Mouse (Mus musculus): ENCODE results near the gene Il19. TPM values are rescaled to one million over a fixed set of nuclear protein-coding genes. Genes with fewer than 3 reads are reported as not detected.

The Il19 gene
- polyA plus RNA-seq, 1 experiment from 2014 or later: 0.21 TPM

DNA sequence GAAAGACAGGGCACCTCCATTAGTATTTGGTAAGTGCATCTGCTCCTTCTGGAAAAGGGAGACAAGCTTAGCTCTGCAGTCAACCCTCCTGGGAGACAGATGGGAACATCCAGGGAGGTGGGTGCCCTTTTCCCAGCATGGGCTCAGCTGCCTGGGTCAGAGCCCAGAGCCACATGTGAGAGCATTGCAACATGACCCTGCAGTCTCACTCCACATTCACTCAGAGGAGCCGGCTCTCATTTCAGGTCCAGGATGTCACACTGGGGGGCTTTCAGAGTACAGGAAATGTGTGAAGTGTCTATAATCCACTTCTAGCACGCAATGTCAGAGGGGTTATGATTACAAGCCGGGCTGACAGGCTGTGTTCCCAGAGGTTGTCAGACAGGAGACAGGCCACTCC, 1.9 kb upstream of the Il19 start:
- H3K9me3 ChIP-seq (replicated peaks; ENCODE audit: control insufficient read depth, low read length): no peaks in the 10 kb centered on the region
- no peak overlapping the region for H3K9ac ChIP-seq (replicated peaks; ENCODE audit: low read length)
- no peak overlapping the region for H3K4me3 ChIP-seq (ENCODE audit: low read depth, low read length)
- DNase-seq (ENCODE audit: low spot score) (peak; percentile 20), ATAC-seq (replicated peaks; ENCODE audit: insufficient number of reproducible peaks, low FRiP score, low TSS enrichment, low read depth) (no peak)
- 17% methylated on average over 3 of the region's 3 CpGs for WGBS
- no peaks in the 10 kb centered on the region for H3K27me3 ChIP-seq (ENCODE audit: control insufficient read depth, insufficient read depth, low read length)
- H3K36me3 ChIP-seq (replicated peaks; ENCODE audit: control insufficient read depth, insufficient read depth, low read depth, low read length): no peaks in the 10 kb centered on the region
- H3K27ac ChIP-seq (replicated peaks; ENCODE audit: low read depth, low read length): no peak overlapping the region
- H3K4me2 ChIP-seq (ENCODE audit: low read depth, low read length): no peak overlapping the region
- H3K4me1 ChIP-seq (ENCODE audit: control insufficient read depth, insufficient read depth, low read length): no peaks in the 10 kb centered on the region

DNA sequence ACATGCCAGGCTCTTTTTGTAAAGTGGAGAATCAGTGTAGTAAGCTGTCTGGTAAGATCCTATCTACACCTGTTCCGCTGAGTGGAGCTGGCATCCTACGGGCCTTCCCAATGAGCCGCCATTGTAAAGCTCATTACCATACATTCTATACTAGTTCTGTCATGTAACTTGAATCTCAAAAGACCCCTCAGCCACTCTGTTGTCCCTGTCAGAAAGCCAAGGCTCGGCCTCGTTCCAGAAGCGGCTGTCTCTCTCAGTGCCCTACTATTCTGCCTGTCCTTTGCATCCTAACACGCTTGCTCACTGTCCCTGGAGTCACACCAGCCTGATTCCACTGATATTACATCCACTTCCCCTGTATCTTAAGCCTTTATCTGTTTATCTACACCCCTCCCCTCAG, 1.7 kb downstream of the Il19 start:
- Histone ChIP-seq H3K4me3 (ENCODE audit: low read depth, low read length) (no peak overlapping the region), H3K36me3 (replicated peaks; ENCODE audit: control insufficient read depth, insufficient read depth, low read depth, low read length) (no peaks in the 10 kb centered on the region), H3K27ac (replicated peaks; ENCODE audit: low read depth, low read length) (no peak overlapping the region), H3K4me1 (ENCODE audit: control insufficient read depth, insufficient read depth, low read length) (peaks cover 2% of the 10 kb centered on the region; the same call in 1 of the 2 replicates), H3K27me3 (ENCODE audit: control insufficient read depth, insufficient read depth, low read length) (no peaks in the 10 kb centered on the region), H3K9ac (replicated peaks; ENCODE audit: low read length) (no peak overlapping the region), H3K4me2 (ENCODE audit: low read depth, low read length) (no peak overlapping the region), H3K9me3 (replicated peaks; ENCODE audit: control insufficient read depth, low read length) (no peaks in the 10 kb centered on the region)
- 74% methylated on average over 7 of the region's 7 CpGs for WGBS
- ATAC-seq (replicated peaks; ENCODE audit: insufficient number of reproducible peaks, low FRiP score, low TSS enrichment, low read depth): no peak
- DNase-seq (ENCODE audit: low spot score): no peak

DNA sequence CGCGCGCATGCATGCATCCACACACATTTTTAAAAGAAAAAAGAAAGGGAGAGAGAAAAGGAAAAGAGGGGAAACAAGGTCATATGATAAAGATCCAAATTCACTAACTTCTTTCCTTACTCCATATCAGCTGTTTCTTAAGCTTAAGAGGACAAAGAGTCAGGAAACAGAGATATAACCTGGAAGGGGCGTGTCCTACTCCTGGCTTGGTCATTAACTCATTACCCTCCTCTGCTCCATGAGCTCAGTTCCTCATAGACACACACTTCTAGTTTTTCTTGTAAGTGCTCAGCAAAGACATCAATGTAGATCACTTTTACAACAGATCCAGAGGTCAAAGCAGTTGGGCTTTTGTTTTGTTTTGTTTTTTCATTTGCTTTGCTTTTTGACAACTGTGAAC, 2.7 kb downstream of the Il19 start:
- Histone ChIP-seq H3K27me3 (ENCODE audit: control insufficient read depth, insufficient read depth, low read length) (no peaks in the 10 kb centered on the region), H3K4me2 (ENCODE audit: low read depth, low read length) (no peak overlapping the region), H3K27ac (replicated peaks; ENCODE audit: low read depth, low read length) (no peak overlapping the region), H3K4me1 (ENCODE audit: control insufficient read depth, insufficient read depth, low read length) (peaks cover 2% of the 10 kb centered on the region; the same call in 1 of the 2 replicates), H3K4me3 (ENCODE audit: low read depth, low read length) (no peak overlapping the region), H3K9me3 (replicated peaks; ENCODE audit: control insufficient read depth, low read length) (no peaks in the 10 kb centered on the region), H3K9ac (replicated peaks; ENCODE audit: low read length) (no peak overlapping the region), H3K36me3 (replicated peaks; ENCODE audit: control insufficient read depth, insufficient read depth, low read depth, low read length) (no peaks in the 10 kb centered on the region)
- ATAC-seq (replicated peaks; ENCODE audit: insufficient number of reproducible peaks, low FRiP score, low TSS enrichment, low read depth): no peak
- no peak for DNase-seq (ENCODE audit: low spot score)
- 88% methylated on average over 4 of the region's 4 CpGs for WGBS

DNA sequence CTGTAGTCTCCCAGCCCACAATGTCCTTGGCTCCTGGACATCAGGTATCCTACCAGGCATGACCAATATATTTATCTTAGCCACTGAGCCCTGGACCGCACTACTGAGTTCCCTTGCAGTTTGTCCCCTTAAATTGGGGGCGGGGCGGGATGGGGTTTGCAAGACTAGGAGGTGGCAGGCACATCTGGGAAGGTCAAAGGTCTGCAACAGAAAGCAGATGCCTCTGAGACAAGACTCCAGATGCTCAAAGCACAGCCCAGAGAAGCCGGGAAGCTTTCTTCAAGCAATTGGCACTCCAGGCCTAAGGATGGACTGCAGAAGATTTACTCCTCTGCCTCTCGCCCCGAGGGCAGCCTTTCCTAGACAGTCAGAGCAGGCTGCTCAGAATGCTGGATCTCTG, 3.6 kb downstream of the Il19 start:
- H3K36me3 ChIP-seq (replicated peaks; ENCODE audit: control insufficient read depth, insufficient read depth, low read depth, low read length): no peaks in the 10 kb centered on the region
- H3K4me1 ChIP-seq (ENCODE audit: control insufficient read depth, insufficient read depth, low read length): peaks cover 2% of the 10 kb centered on the region; the same call in 1 of the 2 replicates
- no peaks in the 10 kb centered on the region for H3K27me3 ChIP-seq (ENCODE audit: control insufficient read depth, insufficient read depth, low read length)
- WGBS: 21% methylated on average over 6 of the region's 6 CpGs
- peak; percentile 68 for DNase-seq (ENCODE audit: low spot score)
- ATAC-seq (replicated peaks; ENCODE audit: insufficient number of reproducible peaks, low FRiP score, low TSS enrichment, low read depth): no peak
- no peak overlapping the region for H3K4me3 ChIP-seq (ENCODE audit: low read depth, low read length)
- no peak overlapping the region for H3K4me2 ChIP-seq (ENCODE audit: low read depth, low read length)
- H3K9me3 ChIP-seq (replicated peaks; ENCODE audit: control insufficient read depth, low read length): no peaks in the 10 kb centered on the region
- H3K9ac ChIP-seq (replicated peaks; ENCODE audit: low read length): no peak overlapping the region
- H3K27ac ChIP-seq (replicated peaks; ENCODE audit: low read depth, low read length): no peak overlapping the region

DNA sequence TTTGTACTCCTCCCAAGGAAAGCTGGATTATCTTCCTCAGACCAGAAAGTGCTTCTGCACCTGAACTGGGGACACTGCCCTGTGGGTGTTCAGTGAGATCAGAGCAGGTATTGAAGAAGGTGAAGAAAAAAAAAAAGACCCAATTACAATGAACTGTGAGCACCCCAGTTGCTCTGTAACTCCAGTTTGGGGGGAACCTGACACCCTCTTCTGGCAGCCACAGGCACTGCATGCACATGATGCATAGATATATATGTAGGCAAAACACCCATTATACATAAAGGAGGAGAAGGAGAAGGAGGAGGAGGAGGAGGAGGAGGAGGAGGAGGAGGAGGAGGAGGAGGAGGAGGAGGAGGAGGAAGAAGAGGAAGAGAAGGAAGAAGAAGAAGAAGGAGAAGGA, 13.4 kb downstream of the Il19 start:
- DNase-seq (ENCODE audit: low spot score): no peak
- Histone ChIP-seq H3K4me2 (ENCODE audit: low read depth, low read length) (no peak overlapping the region), H3K4me3 (ENCODE audit: low read depth, low read length) (no peak overlapping the region), H3K9ac (replicated peaks; ENCODE audit: low read length) (no peak overlapping the region), H3K9me3 (replicated peaks; ENCODE audit: control insufficient read depth, low read length) (no peaks in the 10 kb centered on the region), H3K36me3 (replicated peaks; ENCODE audit: control insufficient read depth, insufficient read depth, low read depth, low read length) (no peaks in the 10 kb centered on the region), H3K4me1 (ENCODE audit: control insufficient read depth, insufficient read depth, low read length) (no peaks in the 10 kb centered on the region), H3K27me3 (ENCODE audit: control insufficient read depth, insufficient read depth, low read length) (no peaks in the 10 kb centered on the region), H3K27ac (replicated peaks; ENCODE audit: low read depth, low read length) (no peak overlapping the region)
- ATAC-seq (replicated peaks; ENCODE audit: insufficient number of reproducible peaks, low FRiP score, low TSS enrichment, low read depth): no peak

DNA sequence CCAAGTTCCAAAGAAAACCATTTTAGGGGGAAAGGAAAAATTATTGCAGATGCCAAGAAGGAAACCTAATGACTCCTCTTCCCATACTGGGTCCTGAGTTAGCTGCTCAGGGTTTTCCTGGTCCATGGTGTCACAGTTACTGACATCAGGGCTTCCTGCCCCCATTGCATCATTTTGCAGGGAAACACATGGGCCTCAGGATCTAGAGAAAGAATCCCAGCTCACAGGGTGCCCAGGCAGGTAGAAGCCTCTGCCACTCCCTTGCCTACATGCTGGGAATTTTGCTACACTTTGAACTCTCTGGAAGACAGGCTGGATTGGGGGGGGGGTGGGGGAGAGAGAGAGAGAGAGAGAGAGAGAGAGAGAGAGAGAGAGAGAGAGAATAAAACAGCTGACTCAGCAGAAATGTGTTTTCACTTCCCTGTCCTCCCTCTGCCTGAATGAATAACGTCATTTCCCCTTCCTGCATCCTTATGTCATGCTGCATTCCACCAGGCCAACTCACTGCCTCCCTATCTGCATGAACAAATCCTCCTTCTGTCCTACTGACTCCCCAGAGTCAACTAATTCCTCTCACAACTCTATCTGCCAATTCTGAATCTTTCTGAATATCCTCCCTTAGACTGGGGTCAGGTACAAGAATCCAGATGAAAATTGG, 21.5 kb downstream of the Il19 start:
- ATAC-seq (replicated peaks; ENCODE audit: insufficient number of reproducible peaks, low FRiP score, low TSS enrichment, low read depth) (no peak), DNase-seq (ENCODE audit: low spot score) (no peak)
- H3K4me3 ChIP-seq (ENCODE audit: low read depth, low read length): no peak overlapping the region
- no peak overlapping the region for H3K4me2 ChIP-seq (ENCODE audit: low read depth, low read length)
- WGBS: 28% methylated on average over 1 of the region's 1 CpGs
- no peaks in the 10 kb centered on the region for H3K36me3 ChIP-seq (replicated peaks; ENCODE audit: control insufficient read depth, insufficient read depth, low read depth, low read length)
- H3K9ac ChIP-seq (replicated peaks; ENCODE audit: low read length): no peak overlapping the region
- H3K27ac ChIP-seq (replicated peaks; ENCODE audit: low read depth, low read length): no peak overlapping the region
- H3K4me1 ChIP-seq (ENCODE audit: control insufficient read depth, insufficient read depth, low read length): no peaks in the 10 kb centered on the region
- no peaks in the 10 kb centered on the region for H3K9me3 ChIP-seq (replicated peaks; ENCODE audit: control insufficient read depth, low read length)
- no peaks in the 10 kb centered on the region for H3K27me3 ChIP-seq (ENCODE audit: control insufficient read depth, insufficient read depth, low read length)

DNA sequence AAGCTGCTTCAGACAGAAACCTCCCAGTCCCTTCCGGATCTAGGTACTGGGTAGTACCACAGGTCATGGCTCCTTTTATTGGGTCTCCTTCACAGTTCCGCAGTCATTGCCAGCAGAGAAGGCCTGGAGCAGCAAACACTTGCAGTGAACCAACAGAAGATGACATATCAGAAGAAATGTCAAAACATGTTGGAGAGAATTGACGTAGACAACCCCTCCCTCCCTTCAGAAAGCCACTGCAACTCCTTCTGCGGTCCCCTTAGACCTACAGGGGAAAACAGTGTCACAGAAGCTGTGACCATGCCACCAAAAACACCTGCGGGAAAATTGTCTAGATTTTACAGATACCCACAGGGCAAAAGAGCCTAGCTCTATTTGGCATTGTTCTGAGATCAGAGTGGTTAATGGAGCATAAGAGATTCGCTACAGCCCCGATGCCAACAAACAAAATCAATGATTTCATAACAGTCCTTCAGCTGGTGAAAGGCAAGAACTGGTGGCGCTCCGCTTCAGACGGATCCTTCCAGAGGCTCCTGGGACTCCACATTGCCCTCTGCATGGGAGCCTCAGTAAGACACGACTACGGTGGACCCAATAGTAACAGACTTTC, 28.4 kb downstream of the Il19 start, which contains the start of gene Il20:
Gene Il20 (minus strand): TSS at position 51 of the 610 bp plus-strand sequence.
- no peak for DNase-seq (ENCODE audit: low spot score)
- Histone ChIP-seq H3K4me3 (ENCODE audit: low read depth, low read length) (no peak within 1 kb of the TSS), H3K9ac (replicated peaks; ENCODE audit: low read length) (no peak within 1 kb of the TSS), H3K9me3 (replicated peaks; ENCODE audit: control insufficient read depth, low read length) (no peaks in the 10 kb centered on the region), H3K27ac (replicated peaks; ENCODE audit: low read depth, low read length) (no peak within 1 kb of the TSS), H3K4me1 (ENCODE audit: control insufficient read depth, insufficient read depth, low read length) (no peaks in the 10 kb centered on the region), H3K36me3 (replicated peaks; ENCODE audit: control insufficient read depth, insufficient read depth, low read depth, low read length) (no peaks in the 10 kb centered on the region), H3K4me2 (ENCODE audit: low read depth, low read length) (no peak within 1 kb of the TSS), H3K27me3 (ENCODE audit: control insufficient read depth, insufficient read depth, low read length) (no peaks in the 10 kb centered on the region)
- 83% methylated on average over 12 of the region's 12 CpGs for WGBS
- no peak for ATAC-seq (replicated peaks; ENCODE audit: insufficient number of reproducible peaks, low FRiP score, low TSS enrichment, low read depth)

DNA sequence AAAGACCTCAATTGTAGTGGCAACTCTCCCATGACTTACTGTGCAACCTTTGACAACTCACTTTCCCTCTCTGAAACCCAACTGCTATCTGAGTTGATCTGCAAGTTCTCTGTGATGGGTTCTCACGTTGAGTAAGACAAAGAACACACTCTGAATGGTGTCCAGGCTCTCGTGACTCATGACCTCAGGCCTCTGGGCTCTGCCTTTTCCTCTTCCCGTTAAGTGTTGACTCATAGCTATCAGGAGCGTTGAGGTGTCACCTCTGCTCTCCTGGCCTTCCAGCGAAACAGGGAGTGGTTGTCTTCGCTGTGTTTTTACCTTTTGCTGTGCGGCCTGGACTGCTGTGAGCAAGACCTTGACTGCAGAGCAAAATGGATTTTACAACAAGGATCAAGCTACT, 37.4 kb downstream of the Il19 start:
- Histone ChIP-seq H3K4me1 (ENCODE audit: control insufficient read depth, insufficient read depth, low read length) (no peaks in the 10 kb centered on the region), H3K27me3 (ENCODE audit: control insufficient read depth, insufficient read depth, low read length) (no peaks in the 10 kb centered on the region), H3K9me3 (replicated peaks; ENCODE audit: control insufficient read depth, low read length) (no peaks in the 10 kb centered on the region), H3K9ac (replicated peaks; ENCODE audit: low read length) (no peak overlapping the region), H3K4me3 (ENCODE audit: low read depth, low read length) (no peak overlapping the region), H3K27ac (replicated peaks; ENCODE audit: low read depth, low read length) (no peak overlapping the region), H3K4me2 (ENCODE audit: low read depth, low read length) (no peak overlapping the region), H3K36me3 (replicated peaks; ENCODE audit: control insufficient read depth, insufficient read depth, low read depth, low read length) (no peaks in the 10 kb centered on the region)
- ATAC-seq (replicated peaks; ENCODE audit: insufficient number of reproducible peaks, low FRiP score, low TSS enrichment, low read depth) (no peak), DNase-seq (ENCODE audit: low spot score) (no peak)
- WGBS: 80% methylated on average over 7 of the region's 7 CpGs

Data from embryonic facial prominence, embryonic 11.5 days (tissue).